Mouse (Mus musculus): Measurements from ENCODE around the gene Ttyh3. TPM values are rescaled to one million over a fixed set of nuclear protein-coding genes. Genes with fewer than 3 reads are reported as not detected.
A peak's percentile ranks its signal among the peaks of the same experiment; 100 is the strongest.

Ttyh3 gene
- total RNA-seq, 2 experiments from 2014 or later = 272 to 289 TPM

GRCm38 (mm10) chr5:140637989-140638388, 10.8 kb downstream of the Ttyh3 start:
- intact Hi-C loops (cut with DNase I) = no loop called here
- no peak for DNase-seq (ENCODE audit: low spot score in 2 of 2)

DNA sequence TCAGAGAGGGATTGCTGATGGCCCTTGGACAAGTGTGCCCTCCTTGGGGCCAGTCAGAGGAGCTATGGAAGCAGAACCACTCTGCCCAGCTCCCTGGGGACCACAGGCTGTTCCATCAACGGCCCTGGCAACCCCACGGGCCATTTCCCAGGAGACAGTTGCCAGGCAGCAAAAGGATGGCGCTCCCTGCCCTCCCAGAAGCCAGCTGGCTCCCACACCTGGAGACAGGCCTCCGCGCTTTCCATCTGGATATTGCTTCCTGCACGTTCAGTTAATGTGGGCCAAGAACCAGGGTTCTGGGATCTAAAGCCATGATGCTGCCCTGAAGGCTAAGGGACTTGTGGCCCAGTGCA, 11.8 kb downstream of the Ttyh3 start:
- DNase-seq (ENCODE audit: low spot score in 2 of 2) = peak; percentile 46 to 60

DNA sequence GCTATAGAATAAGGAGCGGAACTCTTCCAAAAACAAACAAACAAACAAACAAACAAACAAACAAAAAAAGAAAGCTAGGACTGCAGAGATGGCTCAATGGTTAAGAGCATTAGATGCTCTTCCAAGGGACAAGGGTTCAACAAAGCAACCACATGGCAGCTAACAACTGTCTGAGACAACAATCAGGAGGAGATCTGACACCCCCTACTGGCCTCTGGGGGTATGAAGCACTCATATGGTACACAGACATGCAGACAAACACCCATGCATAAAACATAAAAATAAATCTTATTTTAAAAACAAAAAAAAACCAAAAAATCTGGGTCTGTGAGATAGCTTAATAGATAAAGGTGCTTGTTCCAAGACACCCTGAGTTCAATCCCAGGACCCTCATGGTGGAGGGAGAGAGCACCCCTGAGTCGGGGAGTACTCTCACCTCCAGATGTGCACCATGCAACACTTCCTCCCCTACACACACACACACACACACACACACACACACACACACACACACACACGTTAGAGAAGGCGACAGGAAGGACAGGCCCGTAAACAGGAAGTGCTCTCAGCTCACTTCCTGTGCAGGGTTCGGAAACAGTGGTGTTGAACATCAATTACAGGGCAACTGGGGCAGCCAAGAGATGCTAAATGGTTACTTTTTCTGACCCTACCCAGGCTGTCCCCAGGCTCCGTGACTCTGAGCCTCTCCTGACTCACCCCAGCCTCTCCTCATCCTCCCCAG, 12.3 kb downstream of the Ttyh3 start:
- no peak for DNase-seq (ENCODE audit: low spot score in 2 of 2)
- intact Hi-C loops (cut with DNase I) = no loop called here

More for the DNA sequence above, 11.8 kb downstream of the Ttyh3 start:
- intact Hi-C loops (cut with DNase I) = no loop called here

GRCm38 (mm10) chr5:140634798-140635722, 13.8 kb downstream of the Ttyh3 start:
- peak in 1 of 2 experiments; percentile 40 for DNase-seq (ENCODE audit: low spot score in 2 of 2)
- intact Hi-C loops (cut with DNase I) = no loop called here

DNA sequence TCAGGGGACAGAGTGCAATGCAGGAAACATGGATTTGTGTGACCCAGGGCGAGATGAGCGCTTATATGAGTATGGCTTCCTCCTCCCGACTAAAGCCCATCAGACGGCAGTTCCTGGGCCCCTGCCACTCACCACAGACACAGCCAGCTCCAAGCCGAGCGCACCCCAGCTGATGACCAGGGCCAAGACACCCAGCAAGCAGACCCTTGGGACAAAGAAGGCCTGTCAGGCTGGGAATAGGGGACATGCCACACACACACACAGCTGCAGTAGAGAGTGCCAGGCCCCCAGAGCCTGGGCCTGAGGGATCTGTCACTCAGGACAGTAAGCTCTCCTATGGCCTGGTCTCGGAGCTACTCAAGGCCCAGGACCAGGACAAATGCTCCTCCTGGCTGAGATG, 15.4 kb downstream of the Ttyh3 start:
- intact Hi-C loops (cut with DNase I) = no loop called here
- no peak for DNase-seq (ENCODE audit: low spot score in 2 of 2)

- intact Hi-C loops (cut with DNase I) = no loop called here
- DNase-seq (ENCODE audit: low spot score in 2 of 2) = no peak
These were observed 19.8 kb downstream of the Ttyh3 start for GRCm38 (mm10) chr5:140628995-140629394.

- intact Hi-C loops (cut with DNase I) = no loop called here
- DNase-seq (ENCODE audit: low spot score in 2 of 2) = no peak
These were observed 21.3 kb downstream of the Ttyh3 start for GRCm38 (mm10) chr5:140627580-140627979.

GRCm38 (mm10) chr5:140624961-140625360, 23.9 kb downstream of the Ttyh3 start:
- DNase-seq (ENCODE audit: low spot score in 2 of 2) = no peak
- intact Hi-C loops (cut with DNase I) = no loop called here

DNA sequence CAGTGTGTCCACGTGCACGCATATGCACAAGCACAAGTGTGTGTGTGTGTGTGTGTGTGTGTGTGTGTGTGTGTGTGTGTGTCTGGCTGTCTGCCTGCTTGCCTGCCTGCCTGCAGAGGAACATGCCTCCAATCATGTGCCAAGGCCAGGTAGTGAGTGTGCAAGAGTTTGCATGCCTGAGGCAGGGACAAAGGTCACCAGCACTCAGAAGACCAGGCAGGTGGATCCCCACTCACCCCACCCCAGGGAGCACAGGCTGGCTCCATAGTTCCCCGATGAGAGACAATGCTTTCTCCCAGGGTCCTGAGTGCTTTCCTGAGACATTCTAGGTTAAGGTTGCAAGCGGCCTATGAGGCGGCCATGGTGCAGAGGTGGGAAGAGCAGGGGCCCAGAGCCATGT, 24.6 kb downstream of the Ttyh3 start:
- intact Hi-C loops (cut with DNase I) = no loop called here
- no peak for DNase-seq (ENCODE audit: low spot score in 2 of 2)

- intact Hi-C loops (cut with DNase I) = no loop called here
- no peak for DNase-seq (ENCODE audit: low spot score in 2 of 2)
These were observed 25.0 kb downstream of the Ttyh3 start for GRCm38 (mm10) chr5:140623791-140624190.

GRCm38 (mm10) chr5:140622978-140623670, 25.7 kb downstream of the Ttyh3 start:
- intact Hi-C loops (cut with DNase I) = no loop called here
- no peak for DNase-seq (ENCODE audit: low spot score in 2 of 2)

DNA sequence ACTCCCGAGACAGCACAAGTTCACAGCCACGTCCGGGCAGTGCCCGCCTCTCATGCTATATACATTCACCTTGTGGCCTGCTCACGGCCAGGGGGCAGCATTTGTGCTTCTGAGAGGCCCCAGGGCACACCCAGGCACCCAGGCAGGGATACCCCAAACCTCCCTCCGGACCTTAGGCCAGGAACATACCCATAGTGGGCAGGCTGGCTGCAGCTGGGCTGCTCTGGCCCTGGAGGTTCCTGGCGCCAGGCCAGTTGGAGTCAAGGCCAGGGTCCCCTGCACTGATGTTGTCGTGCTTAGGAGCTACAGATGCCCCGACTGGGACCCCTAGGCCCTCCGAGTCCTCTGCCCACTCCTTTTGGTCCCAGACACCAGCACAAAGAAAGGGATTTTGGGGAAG, 27.3 kb downstream of the Ttyh3 start:
- no peak for DNase-seq (ENCODE audit: low spot score in 2 of 2)
- intact Hi-C loops (cut with DNase I) = loop anchor here (2.0 kb wide), 1 partner anchor 19 kb away; no protein-coding TSS in a partner anchor

DNA sequence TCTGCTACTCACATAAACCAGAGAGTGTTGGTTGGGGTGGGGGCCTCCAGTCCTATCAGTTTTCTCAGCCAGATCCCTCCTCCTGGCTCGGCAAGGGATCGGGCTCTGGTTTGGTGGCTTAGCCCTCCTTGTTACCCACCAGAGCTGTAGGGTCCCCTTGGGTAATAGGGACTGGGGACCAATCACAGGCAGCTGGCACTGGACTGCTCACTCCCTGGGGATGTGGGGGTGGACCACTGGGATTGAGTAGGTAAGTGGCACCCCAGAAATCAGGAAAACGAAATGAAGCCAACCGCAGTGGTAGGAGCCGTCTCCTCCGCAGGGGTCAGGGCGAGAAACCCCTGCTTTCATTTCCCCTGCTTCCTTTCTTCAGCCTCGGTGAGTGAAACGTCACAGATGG, 27.7 kb downstream of the Ttyh3 start:
- intact Hi-C loops (cut with DNase I) = loop anchor here (2.0 kb wide), 1 partner anchor 20 kb away; no protein-coding TSS in a partner anchor

GRCm38 (mm10) chr5:140619895-140620736, 28.7 kb downstream of the Ttyh3 start:
- no peak for DNase-seq (ENCODE audit: low spot score in 2 of 2)
- intact Hi-C loops (cut with DNase I) = loop anchor here (1.0 to 2.0 kb wide), 3 partner anchors 21 to 81 kb away; no protein-coding TSS in a partner anchor

More for the DNA sequence above, 27.7 kb downstream of the Ttyh3 start:
- no peak for DNase-seq (ENCODE audit: low spot score in 2 of 2)

DNA sequence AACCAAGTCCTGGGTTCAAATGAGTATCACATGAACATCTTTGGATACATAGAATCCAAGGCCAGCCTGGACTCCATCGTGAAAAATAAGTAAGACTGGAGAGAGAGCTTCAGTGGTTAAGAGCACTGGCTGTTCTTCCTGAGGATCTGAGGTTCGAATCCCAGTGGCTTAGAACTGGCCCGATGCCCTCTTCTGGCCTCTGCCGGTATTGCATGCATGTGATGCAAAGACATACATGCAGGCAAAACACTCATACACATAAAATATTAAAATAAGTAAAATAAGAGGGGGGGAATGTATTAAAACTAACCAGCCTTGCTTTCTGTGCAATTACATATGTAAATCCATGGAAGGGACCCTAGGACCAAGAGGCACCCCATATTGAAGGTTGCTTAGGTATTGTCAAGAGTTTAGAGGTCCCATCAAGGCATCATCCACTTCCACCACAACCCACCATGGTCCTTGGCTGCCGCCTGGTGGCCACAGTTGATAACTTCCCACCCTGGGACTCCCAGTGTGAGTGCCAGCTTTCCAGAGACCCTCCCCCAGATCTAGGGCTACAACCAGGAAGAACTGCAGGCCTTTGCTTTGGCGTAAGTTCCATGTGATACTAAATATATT, 29.6 kb downstream of the Ttyh3 start:
- DNase-seq (ENCODE audit: low spot score in 2 of 2) = peak; percentile 74 to 77
- intact Hi-C loops (cut with DNase I) = loop anchor here (1.0 kb wide), 2 partner anchors 51 to 80 kb away; no protein-coding TSS in a partner anchor

GRCm38 (mm10) chr5:140617714-140618113, 31.1 kb downstream of the Ttyh3 start:
- peak in 1 of 2 experiments; percentile 46 for DNase-seq (ENCODE audit: low spot score in 2 of 2)
- intact Hi-C loops (cut with DNase I) = no loop called here

- no peak for DNase-seq (ENCODE audit: low spot score in 2 of 2)
- intact Hi-C loops (cut with DNase I) = no loop called here
These were observed 32.1 kb downstream of the Ttyh3 start for GRCm38 (mm10) chr5:140616691-140617090.

- intact Hi-C loops (cut with DNase I) = no loop called here
- DNase-seq (ENCODE audit: low spot score in 2 of 2) = no peak
These were observed 32.7 kb downstream of the Ttyh3 start for GRCm38 (mm10) chr5:140616110-140616503.

Measured in left cerebral cortex, postnatal 25 days (tissue).